Mouse (Mus musculus) left cerebral cortex, adult 8-10 months (tissue): ENCODE measurements around the gene Lmf1. TPM values are rescaled to one million over a fixed set of nuclear protein-coding genes. Genes with fewer than 3 reads are reported as not detected.
A peak's percentile ranks its signal among the peaks of the same experiment; 100 is the strongest.

Experiments used
- DNase-seq, 2 experiments: peaks; one replicate each; pipeline ENCODE4 v3.0.0; 2022; ENCODE audit warnings: low spot score in 2 of 2
- total RNA-seq, 4 experiments: library from RNA; stranded (reverse); gene quantifications; 2 replicates each; pipeline ENCODE4 v1.2.4; 2022

Lmf1 gene
- total RNA-seq, 4 experiments from 2014 or later, result 22.0 to 26.3 (median 24.6) TPM

- DNase-seq, result no peak
Observed at GRCm38 (mm10) chr17:25597537-25597936, 18.7 kb downstream of the Lmf1 start.

- no peak for DNase-seq
Observed at GRCm38 (mm10) chr17:25602366-25602765, 23.5 kb downstream of the Lmf1 start.

GRCm38 (mm10) chr17:25604234-25604633, 25.3 kb downstream of the Lmf1 start:
- DNase-seq, result no peak

GRCm38 (mm10) chr17:25608137-25608785, 29.4 kb downstream of the Lmf1 start:
- peak in 1 of 2 experiments; percentile 53 for DNase-seq

GRCm38 (mm10) chr17:25608821-25609505, 30.1 kb downstream of the Lmf1 start:
- DNase-seq, result no peak

GRCm38 (mm10) chr17:25609506-25609828, 30.6 kb downstream of the Lmf1 start:
- DNase-seq, result no peak

GRCm38 (mm10) chr17:25610151-25610550, 31.3 kb downstream of the Lmf1 start:
- no peak for DNase-seq

- DNase-seq, result no peak
Observed at GRCm38 (mm10) chr17:25612537-25612936, 33.7 kb downstream of the Lmf1 start.

- no peak for DNase-seq
Observed at GRCm38 (mm10) chr17:25613323-25613722, 34.4 kb downstream of the Lmf1 start.

- DNase-seq, result no peak
Observed at GRCm38 (mm10) chr17:25614723-25615510, 36.0 kb downstream of the Lmf1 start.

GRCm38 (mm10) chr17:25618508-25619056, 39.7 kb downstream of the Lmf1 start:
- peak in 1 of 2 experiments; percentile 65 for DNase-seq

GRCm38 (mm10) chr17:25623441-25623840, 44.6 kb downstream of the Lmf1 start:
- no peak for DNase-seq

GRCm38 (mm10) chr17:25623935-25624334, 45.0 kb downstream of the Lmf1 start:
- peak in 1 of 2 experiments; percentile 88 for DNase-seq

GRCm38 (mm10) chr17:25624446-25625119, 45.7 kb downstream of the Lmf1 start:
- DNase-seq, result no peak

GRCm38 (mm10) chr17:25625282-25625681, 46.4 kb downstream of the Lmf1 start:
- peak in 1 of 2 experiments; percentile 90 for DNase-seq

GRCm38 (mm10) chr17:25626196-25627043, 47.5 kb downstream of the Lmf1 start:
- no peak for DNase-seq

- peak in 1 of 2 experiments; percentile 79 for DNase-seq
Observed at GRCm38 (mm10) chr17:25630313-25630712, 51.4 kb downstream of the Lmf1 start.

- DNase-seq, result no peak
Observed at GRCm38 (mm10) chr17:25634070-25634469, 55.2 kb downstream of the Lmf1 start.

GRCm38 (mm10) chr17:25635387-25635786, 56.5 kb downstream of the Lmf1 start:
- no peak for DNase-seq

- peak in 1 of 2 experiments; percentile 93 for DNase-seq
Observed at GRCm38 (mm10) chr17:25635806-25636205, 56.9 kb downstream of the Lmf1 start.
